Mouse (Mus musculus) stomach, embryonic 15.5 days (tissue): ENCODE data around the gene Samd15. TPM values are rescaled to one million over a fixed set of nuclear protein-coding genes. Genes with fewer than 3 reads are reported as not detected.
A peak's percentile ranks its signal among the peaks of the same experiment; 100 is the strongest.
"Not testable (repeated sequence)": the region's sequence is repeated elsewhere in the genome, so short reads cannot be mapped to it uniquely, and the experiment has no call there.

Source experiments
- ATAC-seq: fragments of 200-750 bp; cut with Nextera tagmentation; 2 replicates; pipeline ENCODE4 v1.8.0; 2017; ENCODE audit warnings: low read depth, moderate number of reproducible peaks, moderate TSS enrichment; ENCODE audit not compliant: insufficient read depth, low FRiP score
- H3K27ac ChIP-seq: fragments of 300-500 bp; sonication (generic); 2 replicates; pipeline ENCODE4 v1.5.1; 2015; ENCODE audit warnings: mild to moderate bottlenecking, inconsistent platforms
- H3K27me3 ChIP-seq: fragments of 300-500 bp; sonication (generic); replicated peaks from 2 replicates; pipeline ENCODE4 v1.6.1; 2015; ENCODE audit warnings: inconsistent platforms
- H3K36me3 ChIP-seq: fragments of 300-500 bp; sonication (generic); 2 replicates; pipeline ENCODE4 v1.6.1; 2015; ENCODE audit warnings: inconsistent platforms
- H3K4me1 ChIP-seq: fragments of 300-500 bp; sonication (generic); 2 replicates; pipeline ENCODE4 v1.6.1; 2015; ENCODE audit warnings: inconsistent platforms
- H3K4me2 ChIP-seq: fragments of 300-500 bp; sonication (generic); 2 replicates; pipeline ENCODE4 v1.6.1; 2015; ENCODE audit warnings: mild to moderate bottlenecking, inconsistent platforms
- H3K4me3 ChIP-seq: fragments of 300-500 bp; sonication (generic); replicated peaks from 2 replicates; pipeline ENCODE4 v1.5.1; 2015; ENCODE audit warnings: inconsistent platforms
- H3K9ac ChIP-seq: fragments of 300-500 bp; sonication (generic); 2 replicates; pipeline ENCODE4 v1.6.1; 2015; ENCODE audit warnings: inconsistent platforms
- H3K9me3 ChIP-seq: fragments of 300-500 bp; sonication (generic); 2 replicates; pipeline ENCODE4 v1.6.1; 2016; ENCODE audit warnings: inconsistent platforms
- WGBS: fragments of 180-500 bp; shearing (Covaris S2); methylation state at CpG from one replicate; pipeline ENCODE4 v1.1.7; 2015; 5-methylcytosine and 5-hydroxymethylcytosine counted together
- polyA plus RNA-seq: library from polyadenylated mRNA; unstranded; fragments of >200 nt; fragmentation: Nextera tagmentation; extraction: Ambion mirVana; gene quantifications from 2 replicates; pipeline ENCODE4 v1.2.1, GENCODE M21; 2015

The Samd15 gene
- 1.7 and 2.5 TPM in 2 replicates for polyA plus RNA-seq

- WGBS, result 1% methylated on average over 37 of the region's 38 CpGs
- H3K9ac ChIP-seq, result peak within 1 kb of the TSS; percentile 82
- peak within 1 kb of the TSS; percentile 95 for H3K4me2 ChIP-seq
- H3K27ac ChIP-seq, result peak within 1 kb of the TSS; percentile 76
- no peaks in the 10 kb centered on the region for H3K27me3 ChIP-seq
- H3K4me3 ChIP-seq, result peak within 1 kb of the TSS; percentile 88
- peak; percentile 25; the same call in 1 of the 2 replicates for ATAC-seq
- H3K36me3 ChIP-seq, result no peaks in the 10 kb centered on the region
- no peaks in the 10 kb centered on the region for H3K9me3 ChIP-seq
- no peaks in the 10 kb centered on the region for H3K4me1 ChIP-seq
Measured at GRCm38 (mm10) chr12:87199206-87199972, at the start of gene Samd15. Samd15 (plus strand) TSS chr12:87199723.

- not testable (repeated sequence) for H3K27ac ChIP-seq, ATAC-seq, H3K4me3 ChIP-seq, H3K4me1 ChIP-seq, H3K9me3 ChIP-seq, H3K4me2 ChIP-seq, H3K27me3 ChIP-seq, H3K9ac ChIP-seq
- WGBS, result 87% methylated on average over 4 of the region's 4 CpGs
- peaks cover 12% of the 10 kb centered on the region for H3K36me3 ChIP-seq
Measured at GRCm38 (mm10) chr12:87154448-87154847, 45.1 kb upstream of the Samd15 start.

GRCm38 (mm10) chr12:87157361-87157760, 42.2 kb upstream of the Samd15 start:
- peak; percentile 76; the same call in 1 of the 2 replicates for ATAC-seq
- Histone ChIP-seq H3K36me3 (peaks cover 7% of the 10 kb centered on the region; the same call in 1 of the 2 replicates), H3K27me3 (no peaks in the 10 kb centered on the region), H3K4me1 (no peaks in the 10 kb centered on the region), H3K4me2 (no peak overlapping the region), H3K9me3 (no peaks in the 10 kb centered on the region), H3K27ac (no peak overlapping the region), H3K9ac (no peak overlapping the region), H3K4me3 (no peak overlapping the region)
- 42% methylated on average over 4 of the region's 4 CpGs for WGBS

- no peak overlapping the region for H3K4me2 ChIP-seq
- peaks cover 7% of the 10 kb centered on the region; the same call in 1 of the 2 replicates for H3K36me3 ChIP-seq
- H3K4me1 ChIP-seq, result no peaks in the 10 kb centered on the region
- H3K27ac ChIP-seq, result no peak overlapping the region
- peak; percentile 41; the same call in 1 of the 2 replicates for ATAC-seq
- WGBS, result 55% methylated on average over 7 of the region's 7 CpGs
- no peaks in the 10 kb centered on the region for H3K9me3 ChIP-seq
- no peaks in the 10 kb centered on the region for H3K27me3 ChIP-seq
- H3K9ac ChIP-seq, result no peak overlapping the region
- H3K4me3 ChIP-seq, result no peak overlapping the region
Measured at GRCm38 (mm10) chr12:87158099-87158498, 41.4 kb upstream of the Samd15 start.

GRCm38 (mm10) chr12:87160310-87160709, 39.2 kb upstream of the Samd15 start:
- no peak overlapping the region for H3K4me3 ChIP-seq
- H3K9me3 ChIP-seq, result no peaks in the 10 kb centered on the region
- peaks cover 4% of the 10 kb centered on the region; the same call in 1 of the 2 replicates for H3K36me3 ChIP-seq
- H3K4me1 ChIP-seq, result no peaks in the 10 kb centered on the region
- H3K27ac ChIP-seq, result no peak overlapping the region
- ATAC-seq, result no peak
- no peaks in the 10 kb centered on the region for H3K27me3 ChIP-seq
- H3K4me2 ChIP-seq, result no peak overlapping the region
- WGBS, result 73% methylated on average over 1 of the region's 1 CpGs
- no peak overlapping the region for H3K9ac ChIP-seq

GRCm38 (mm10) chr12:87160815-87161214, 38.7 kb upstream of the Samd15 start:
- Histone ChIP-seq H3K4me3 (no peak overlapping the region), H3K27ac (no peak overlapping the region), H3K9ac (no peak overlapping the region), H3K9me3 (no peaks in the 10 kb centered on the region), H3K36me3 (no peaks in the 10 kb centered on the region), H3K4me2 (no peak overlapping the region), H3K4me1 (no peaks in the 10 kb centered on the region), H3K27me3 (no peaks in the 10 kb centered on the region)
- ATAC-seq, result no peak
- WGBS, result 90% methylated on average over 5 of the region's 5 CpGs

- 74% methylated on average over 4 of the region's 4 CpGs for WGBS
- Histone ChIP-seq H3K27ac (no peak overlapping the region), H3K4me2 (no peak overlapping the region), H3K4me1 (no peaks in the 10 kb centered on the region), H3K27me3 (no peaks in the 10 kb centered on the region), H3K36me3 (0 out of 2 replicates have a peak, but pooled peaks cover 3% of the 10 kb centered on the region), H3K9ac (no peak overlapping the region), H3K9me3 (no peaks in the 10 kb centered on the region), H3K4me3 (no peak overlapping the region)
- ATAC-seq, result no peak
Measured at GRCm38 (mm10) chr12:87175194-87175946, 24.2 kb upstream of the Samd15 start.

- H3K4me2 ChIP-seq, result no peak overlapping the region
- no peak overlapping the region for H3K4me3 ChIP-seq
- H3K36me3 ChIP-seq, result 0 out of 2 replicates have a peak, but pooled peaks cover under 1% of the 10 kb centered on the region
- no peaks in the 10 kb centered on the region for H3K27me3 ChIP-seq
- WGBS, result 95% methylated on average over 4 of the region's 4 CpGs
- no peaks in the 10 kb centered on the region for H3K9me3 ChIP-seq
- no peak overlapping the region for H3K9ac ChIP-seq
- no peak for ATAC-seq
- H3K4me1 ChIP-seq, result no peaks in the 10 kb centered on the region
- no peak overlapping the region for H3K27ac ChIP-seq
Measured at GRCm38 (mm10) chr12:87177631-87178030, 21.9 kb upstream of the Samd15 start.

- ATAC-seq, result no peak
- no peaks in the 10 kb centered on the region for H3K4me1 ChIP-seq
- no peaks in the 10 kb centered on the region for H3K36me3 ChIP-seq
- H3K9ac ChIP-seq, result no peak overlapping the region
- H3K9me3 ChIP-seq, result no peaks in the 10 kb centered on the region
- H3K27me3 ChIP-seq, result no peaks in the 10 kb centered on the region
- no peak overlapping the region for H3K4me2 ChIP-seq
- WGBS, result 80% methylated on average over 3 of the region's 3 CpGs
- H3K27ac ChIP-seq, result no peak overlapping the region
- no peak overlapping the region for H3K4me3 ChIP-seq
Measured at GRCm38 (mm10) chr12:87193008-87193407, 6.5 kb upstream of the Samd15 start.

- no peak overlapping the region for H3K27ac ChIP-seq
- no peak for ATAC-seq
- no peaks in the 10 kb centered on the region for H3K4me1 ChIP-seq
Measured at GRCm38 (mm10) chr12:87195069-87195468, 4.5 kb upstream of the Samd15 start.

GRCm38 (mm10) chr12:87196310-87196709, 3.2 kb upstream of the Samd15 start:
- Histone ChIP-seq H3K27ac (no peak overlapping the region), H3K9ac (no peak overlapping the region), H3K4me1 (no peaks in the 10 kb centered on the region), H3K27me3 (no peaks in the 10 kb centered on the region), H3K9me3 (no peaks in the 10 kb centered on the region), H3K4me3 (no peak overlapping the region), H3K4me2 (no peak overlapping the region), H3K36me3 (no peaks in the 10 kb centered on the region)
- no peak for ATAC-seq

More at GRCm38 (mm10) chr12:87195069-87195468, 4.5 kb upstream of the Samd15 start:
- WGBS, result 40% methylated on average over 1 of the region's 1 CpGs
- no peaks in the 10 kb centered on the region for H3K27me3 ChIP-seq
- no peaks in the 10 kb centered on the region for H3K9me3 ChIP-seq
- no peak overlapping the region for H3K9ac ChIP-seq
- no peak overlapping the region for H3K4me2 ChIP-seq
- no peaks in the 10 kb centered on the region for H3K36me3 ChIP-seq
- H3K4me3 ChIP-seq, result no peak overlapping the region

GRCm38 (mm10) chr12:87198792-87199191, 731 bp upstream of the Samd15 start:
- no peaks in the 10 kb centered on the region for H3K4me1 ChIP-seq
- H3K27me3 ChIP-seq, result no peaks in the 10 kb centered on the region
- H3K27ac ChIP-seq, result no peak overlapping the region
- no peak for ATAC-seq
- no peak overlapping the region for H3K9ac ChIP-seq
- H3K4me2 ChIP-seq, result peak overlapping the region; percentile 95
- H3K9me3 ChIP-seq, result no peaks in the 10 kb centered on the region
- H3K4me3 ChIP-seq, result peak overlapping the region; percentile 88; the same call in 1 of the 2 replicates
- H3K36me3 ChIP-seq, result no peaks in the 10 kb centered on the region
- 53% methylated on average over 6 of the region's 6 CpGs for WGBS
